Mouse (Mus musculus): ENCODE measurements around the gene Hs3st3a1. TPM values are rescaled to one million over a fixed set of nuclear protein-coding genes. Genes with fewer than 3 reads are reported as not detected.

Hs3st3a1 gene
- not detected for polyA plus RNA-seq (2015; fragmentation: Illumina TruSeq; extraction: RNeasy Lipid Tissue Mini Kit (QIAGEN cat#74804); ENCODE audit: insufficient read depth, low read depth, low replicate concordance)

DNA sequence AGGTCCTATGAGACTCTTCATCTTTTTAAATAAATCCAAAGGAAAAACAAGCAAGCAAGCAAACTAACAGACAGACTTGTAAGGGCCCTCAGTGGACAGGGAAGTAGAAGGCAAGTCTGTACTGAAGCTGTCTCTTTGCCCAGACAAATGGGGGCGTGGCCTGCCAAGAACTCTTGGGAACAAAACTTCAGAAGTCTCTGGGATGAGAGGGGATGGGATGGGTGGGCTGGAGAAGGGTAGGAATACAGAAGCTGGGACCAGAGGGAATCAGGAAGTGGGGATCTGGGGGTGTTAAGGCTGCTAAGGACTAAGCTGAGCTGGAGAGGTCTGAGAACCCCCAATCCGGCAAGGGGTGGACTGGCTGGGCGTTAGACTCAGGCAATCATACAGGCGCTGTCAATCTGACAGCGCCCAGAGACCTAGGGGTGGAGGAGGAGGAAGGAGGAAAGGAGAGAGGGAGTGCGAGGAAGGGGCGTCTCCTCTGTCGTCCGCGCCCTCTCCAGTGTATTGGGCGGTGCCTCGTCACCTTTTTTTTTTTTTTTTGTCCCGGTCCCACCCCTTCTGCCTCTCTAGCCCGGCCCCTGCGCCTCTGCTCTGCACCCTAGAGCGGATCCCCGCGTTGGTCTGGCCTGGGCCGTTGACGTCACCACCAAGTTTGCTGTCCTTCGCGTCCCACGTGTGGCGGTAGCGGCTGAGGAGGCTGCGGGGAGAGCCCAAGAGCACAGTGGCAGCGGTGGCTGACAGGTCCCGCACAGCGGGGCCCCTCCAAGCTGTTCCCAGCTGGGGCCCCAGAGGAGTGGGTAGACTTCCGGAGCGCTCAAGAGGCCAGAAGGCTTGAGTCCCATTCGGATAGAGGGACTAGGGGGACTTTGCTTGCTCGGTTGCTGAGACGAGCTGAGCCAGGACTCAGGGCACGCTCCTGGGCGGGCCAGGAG is at the start of gene Hs3st3a1:
Hs3st3a1 (plus strand) TSS at position 722 of the 935 bp plus-strand sequence.

DNA sequence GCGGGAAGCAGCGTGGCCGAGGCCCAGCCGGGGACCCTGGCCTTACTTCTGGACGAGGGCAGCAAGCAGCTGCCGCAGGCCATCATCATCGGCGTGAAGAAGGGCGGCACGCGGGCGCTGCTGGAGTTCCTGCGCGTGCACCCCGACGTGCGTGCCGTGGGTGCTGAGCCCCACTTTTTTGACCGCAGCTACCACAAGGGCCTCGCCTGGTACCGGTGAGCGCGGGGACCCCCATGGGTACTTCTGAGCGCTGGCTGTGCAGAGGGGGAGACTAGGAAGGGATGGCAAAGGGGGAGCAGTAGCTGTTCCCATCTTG is 1.2 kb downstream of the Hs3st3a1 start, which contains the start of gene F930015N05Rik:
F930015N05Rik (minus strand) TSS at position 242 of the 316 bp plus-strand sequence.

Other genes starting within 250 kb of the Hs3st3a1 start
- not detected for gene F930015N05Rik, start 1.3 kb downstream of the Hs3st3a1 start, polyA plus RNA-seq (2015; fragmentation: Illumina TruSeq; extraction: RNeasy Lipid Tissue Mini Kit (QIAGEN cat#74804); ENCODE audit: insufficient read depth, low read depth, low replicate concordance)